Mouse (Mus musculus): ENCODE results near the gene Rras2.

The Rras2 gene

DNA sequence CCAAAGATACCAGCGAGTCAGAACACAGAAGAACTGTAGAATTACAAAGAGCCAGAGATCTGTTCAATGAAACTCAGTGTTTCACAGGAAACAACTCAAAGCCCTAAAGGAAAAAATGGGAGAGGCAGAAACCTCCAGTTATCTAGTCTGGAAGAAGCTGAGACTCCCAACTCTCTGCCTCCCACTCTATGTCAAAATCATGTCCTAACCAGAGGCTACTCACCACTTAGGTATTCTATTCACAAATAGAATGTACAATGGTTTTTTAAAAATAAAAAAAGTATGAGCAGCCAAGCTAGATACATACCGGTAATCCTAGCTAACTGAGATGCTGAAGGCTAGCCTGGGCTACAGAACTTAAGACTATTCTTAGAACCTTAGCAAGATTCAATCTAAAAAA, 3.3 kb downstream of the Rras2 start:
- DNase-seq (ENCODE audit: low spot score), result no peak

DNA sequence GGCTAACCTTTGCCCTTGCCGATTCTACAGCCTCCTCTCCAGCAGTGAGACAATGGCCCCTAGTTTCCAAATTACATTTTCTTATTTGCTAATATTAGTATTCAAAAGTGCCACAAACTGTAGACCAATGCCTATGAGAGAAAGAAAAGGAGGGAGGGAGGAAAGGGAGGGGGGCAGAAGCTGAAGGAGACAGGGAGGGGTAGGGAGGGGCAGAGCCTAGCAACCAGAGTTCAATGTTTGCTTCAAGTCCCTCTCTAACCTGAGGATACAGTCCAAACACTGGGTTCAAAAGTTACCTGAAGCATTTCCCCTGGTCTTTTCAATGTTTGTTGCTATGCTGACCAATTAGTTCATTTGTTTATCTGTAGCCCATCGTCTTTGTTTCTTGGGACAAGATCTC, 7.1 kb downstream of the Rras2 start:
- DNase-seq (ENCODE audit: low spot score), result no peak

GRCm38 (mm10) chr7:114105886-114106285, 11.7 kb downstream of the Rras2 start:
- DNase-seq (ENCODE audit: low spot score), result no peak

DNA sequence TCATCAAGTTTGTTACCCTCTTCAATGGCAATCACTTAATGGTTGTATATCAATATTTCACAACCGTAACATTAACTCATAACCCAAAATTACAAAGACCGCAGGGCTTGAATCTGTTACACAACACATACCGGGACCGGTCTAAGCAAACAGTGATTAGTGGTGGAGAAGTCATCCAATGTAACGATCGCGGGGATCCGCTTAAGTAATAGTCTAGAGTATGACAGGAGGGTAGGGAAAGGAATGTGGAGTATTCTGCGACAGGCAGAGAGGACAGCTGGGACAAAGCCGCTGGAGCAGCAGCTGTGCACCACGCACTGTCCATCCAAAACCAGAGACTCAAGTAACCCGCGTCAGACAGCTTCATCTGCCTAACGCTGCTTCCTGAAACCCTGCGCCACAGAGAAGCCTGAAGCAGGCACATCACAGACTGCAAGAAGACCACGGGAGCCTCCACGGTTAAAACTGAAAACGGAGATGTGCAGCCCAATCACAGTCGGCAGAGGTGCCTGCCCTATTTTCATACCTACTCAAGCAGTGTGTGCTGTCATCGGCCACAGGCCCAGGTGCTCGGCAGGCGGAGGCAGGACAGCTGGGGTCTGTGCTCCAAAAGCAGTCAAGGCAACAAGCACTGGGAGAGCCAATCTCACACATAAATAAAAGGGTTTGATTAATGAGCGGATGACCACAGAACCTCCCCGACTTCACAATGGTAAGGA, 13.8 kb downstream of the Rras2 start:
- DNase-seq (ENCODE audit: low spot score), result no peak

DNA sequence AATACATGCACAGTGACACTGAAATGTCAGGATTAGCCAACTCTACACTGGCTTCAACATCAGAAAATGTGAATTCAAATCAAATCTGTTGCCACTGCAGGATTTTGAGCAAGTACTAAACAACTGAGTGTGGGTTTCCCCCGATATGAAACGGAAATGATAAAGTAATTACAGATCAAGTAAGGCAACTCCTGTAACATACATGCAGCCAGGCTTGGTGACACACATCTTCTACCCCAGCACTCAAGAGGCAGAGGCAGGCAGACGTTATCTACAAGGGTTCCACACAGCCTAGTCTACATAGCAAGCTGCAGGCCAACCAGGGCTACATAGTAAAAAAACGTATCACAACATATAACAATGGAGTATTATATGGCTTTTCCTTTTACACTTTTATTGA, 14.4 kb downstream of the Rras2 start:
- DNase-seq (ENCODE audit: low spot score), result no peak

GRCm38 (mm10) chr7:114102609-114103008, 15.0 kb downstream of the Rras2 start:
- no peak for DNase-seq (ENCODE audit: low spot score)

DNA sequence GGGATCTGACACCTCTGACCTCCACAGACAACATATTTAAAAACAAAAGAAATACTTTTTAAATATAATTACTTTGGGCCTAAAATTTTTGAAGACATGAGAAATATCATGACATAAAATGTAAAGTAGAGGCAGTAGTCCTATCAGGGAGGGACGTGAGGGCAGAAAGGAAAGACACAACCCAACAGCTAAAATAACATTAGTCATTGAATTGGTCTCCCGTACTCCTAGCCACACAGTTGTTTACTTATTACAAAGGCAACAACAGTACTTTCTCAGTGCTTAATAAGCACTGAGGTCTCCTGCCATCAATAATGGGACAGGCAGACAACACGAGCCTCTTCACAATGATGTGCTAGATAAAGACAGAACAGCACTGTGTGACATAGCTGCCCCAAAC, 16.2 kb downstream of the Rras2 start:
- no peak for DNase-seq (ENCODE audit: low spot score)

- DNase-seq (ENCODE audit: low spot score), result no peak
Observed at GRCm38 (mm10) chr7:114093548-114094174, 23.9 kb downstream of the Rras2 start.

DNA sequence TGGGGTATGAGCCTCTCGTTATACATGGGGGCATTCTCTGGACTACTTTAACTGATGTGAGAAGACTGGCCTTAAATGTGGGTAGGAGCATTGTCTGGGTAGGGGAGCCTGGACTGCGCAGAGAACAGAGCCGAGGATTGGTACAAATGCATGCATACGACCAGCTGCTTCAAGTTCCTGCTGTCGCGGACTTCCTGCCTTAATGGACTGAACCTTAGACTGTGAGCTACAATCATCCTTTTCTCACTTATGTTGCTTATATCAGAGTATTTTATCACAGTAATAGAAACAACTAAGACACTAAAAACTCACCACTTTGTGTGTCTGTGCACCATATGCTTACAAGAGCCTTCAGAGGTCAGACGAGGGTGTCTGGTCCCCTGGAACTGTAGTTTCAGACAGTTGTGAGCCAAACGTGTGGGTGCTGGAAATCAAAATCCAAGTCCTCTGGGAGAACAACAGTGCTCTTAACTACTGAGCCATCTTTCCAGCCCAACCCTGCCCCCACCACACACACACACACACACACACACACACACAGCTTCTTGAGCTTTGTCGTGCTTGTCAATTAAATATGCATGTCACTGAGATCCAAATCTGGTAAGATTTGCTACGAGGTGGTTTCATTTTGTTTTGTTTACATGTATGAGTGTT, 26.6 kb downstream of the Rras2 start:
- no peak for DNase-seq (ENCODE audit: low spot score)

GRCm38 (mm10) chr7:114090231-114090630, 27.4 kb downstream of the Rras2 start:
- DNase-seq (ENCODE audit: low spot score), result no peak

- no peak for DNase-seq (ENCODE audit: low spot score)
Observed at GRCm38 (mm10) chr7:114088918-114089317, 28.7 kb downstream of the Rras2 start.

DNA sequence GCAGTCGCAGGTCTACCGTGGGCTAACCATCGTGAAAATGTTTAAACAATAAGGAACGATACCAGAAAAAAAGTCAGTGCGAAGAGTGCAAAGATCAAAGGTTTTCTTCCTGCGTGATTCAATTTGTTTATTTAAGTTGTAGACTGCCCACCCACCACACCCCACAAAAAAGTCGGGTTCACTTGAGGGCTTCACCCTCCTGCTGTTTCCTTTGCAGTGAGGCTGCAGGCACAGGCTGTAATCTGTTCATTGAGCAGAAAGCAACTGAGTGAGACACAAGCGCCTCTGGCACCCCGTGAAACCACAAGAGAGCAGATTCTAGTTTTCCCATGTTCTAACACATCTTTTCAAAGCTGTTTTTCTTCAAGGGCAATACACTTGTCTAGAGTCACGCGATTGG, 29.6 kb downstream of the Rras2 start:
- no peak for DNase-seq (ENCODE audit: low spot score)

GRCm38 (mm10) chr7:114087341-114087740, 30.2 kb downstream of the Rras2 start:
- DNase-seq (ENCODE audit: low spot score), result no peak

GRCm38 (mm10) chr7:114086021-114086710, 31.4 kb downstream of the Rras2 start:
- no peak for DNase-seq (ENCODE audit: low spot score)

GRCm38 (mm10) chr7:114083760-114084159, 33.8 kb downstream of the Rras2 start:
- DNase-seq (ENCODE audit: low spot score), result no peak

- no peak for DNase-seq (ENCODE audit: low spot score)
Observed at GRCm38 (mm10) chr7:114083088-114083487, 34.5 kb downstream of the Rras2 start.

GRCm38 (mm10) chr7:114081633-114082420, 35.8 kb downstream of the Rras2 start:
- DNase-seq (ENCODE audit: low spot score), result no peak

DNA sequence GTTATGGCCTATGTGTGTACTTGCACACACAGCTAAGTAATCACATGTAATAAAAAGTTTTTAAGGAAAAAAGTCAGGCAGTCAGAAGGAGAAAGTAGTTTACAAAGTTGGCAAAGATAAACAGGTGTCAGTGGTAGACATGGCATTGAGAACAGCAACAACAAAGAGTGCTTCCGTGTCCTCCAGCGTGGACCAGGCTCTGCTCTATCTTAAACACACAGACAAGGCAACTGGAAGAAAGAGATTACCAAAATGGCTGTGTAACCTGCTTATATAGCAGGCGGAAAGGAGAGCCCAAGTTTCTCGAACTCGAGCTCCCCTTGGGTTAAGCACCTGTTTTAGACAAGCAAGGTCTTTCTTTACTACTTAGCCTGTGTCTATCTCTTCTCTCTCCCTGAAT, 37.3 kb downstream of the Rras2 start:
- no peak for DNase-seq (ENCODE audit: low spot score)

DNA sequence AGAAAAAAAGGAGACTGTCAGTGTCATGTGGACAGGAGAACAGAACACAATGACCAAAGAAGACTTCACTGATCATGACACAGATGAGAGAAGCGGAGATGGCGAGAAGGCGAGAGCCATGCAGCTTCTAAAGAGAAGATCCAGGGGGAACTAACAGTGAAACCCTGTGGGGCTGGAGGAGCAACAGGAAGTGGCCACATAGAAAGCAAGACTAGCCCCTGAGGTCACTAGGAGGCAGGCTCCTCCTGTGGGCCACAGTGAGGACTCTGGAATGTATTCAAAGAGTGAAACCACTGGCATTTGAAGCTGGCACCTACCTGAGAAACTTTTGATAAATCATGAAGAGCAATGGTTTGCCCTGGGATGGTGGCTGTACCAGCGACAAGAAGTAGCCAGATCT, 38.2 kb downstream of the Rras2 start:
- DNase-seq (ENCODE audit: low spot score), result no peak

DNA sequence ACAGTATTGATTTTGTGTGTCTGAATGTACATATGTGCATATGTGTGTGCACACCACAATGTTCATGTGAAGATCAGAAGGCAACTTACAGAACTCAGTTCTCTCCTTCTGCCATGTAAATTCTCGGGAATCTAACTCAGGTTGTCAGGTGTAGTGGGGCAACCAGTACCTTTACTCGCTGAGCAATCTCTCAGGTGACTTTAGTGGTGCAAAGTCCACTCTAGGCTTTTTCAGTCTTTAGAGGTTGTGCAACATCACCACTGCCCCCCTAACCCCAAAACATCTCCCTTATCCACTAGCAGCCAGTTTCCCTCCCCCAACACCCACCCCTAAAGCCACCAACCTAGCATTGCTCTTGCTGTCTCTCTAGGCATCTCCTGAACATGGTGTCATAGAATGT, 43.0 kb downstream of the Rras2 start:
- DNase-seq (ENCODE audit: low spot score), result no peak

DNA sequence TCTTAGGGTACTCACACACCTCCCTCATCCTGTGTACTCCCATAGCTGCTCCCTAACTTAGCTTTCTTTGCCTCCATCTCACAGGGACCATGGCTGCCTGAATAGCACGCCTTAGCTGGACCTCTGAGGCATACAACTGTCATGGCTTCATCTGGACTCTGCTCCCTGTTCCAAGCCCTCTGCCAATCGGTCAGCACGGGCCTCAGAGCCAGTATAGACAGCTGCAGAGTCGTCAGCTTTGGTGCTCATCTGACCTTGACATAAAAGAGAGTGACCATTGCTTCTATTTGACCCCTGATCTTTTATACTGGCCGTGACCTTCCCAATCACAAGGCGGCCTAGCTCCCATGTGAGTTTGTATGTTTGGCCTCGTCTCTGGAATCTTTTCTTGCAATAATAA, 43.4 kb downstream of the Rras2 start:
- DNase-seq (ENCODE audit: low spot score), result no peak

Data from spleen, adult 12 weeks (tissue).